Mouse (Mus musculus): ENCODE data around the gene AC161166.1.
"Not testable (repeated sequence)": the region's sequence is repeated elsewhere in the genome, so short reads cannot be mapped to it uniquely, and the experiment has no call there.

Gene AC161166.1

GRCm38 (mm10) chr7:24485481-24485880 lies 26.8 kb downstream of the AC161166.1 start:
- DNase-seq (ENCODE audit: low read depth, low spot score) = no peak

- DNase-seq (ENCODE audit: low read depth, low spot score) = not testable (repeated sequence)
Observed at GRCm38 (mm10) chr7:24483291-24483690, 29.0 kb downstream of the AC161166.1 start.

DNA sequence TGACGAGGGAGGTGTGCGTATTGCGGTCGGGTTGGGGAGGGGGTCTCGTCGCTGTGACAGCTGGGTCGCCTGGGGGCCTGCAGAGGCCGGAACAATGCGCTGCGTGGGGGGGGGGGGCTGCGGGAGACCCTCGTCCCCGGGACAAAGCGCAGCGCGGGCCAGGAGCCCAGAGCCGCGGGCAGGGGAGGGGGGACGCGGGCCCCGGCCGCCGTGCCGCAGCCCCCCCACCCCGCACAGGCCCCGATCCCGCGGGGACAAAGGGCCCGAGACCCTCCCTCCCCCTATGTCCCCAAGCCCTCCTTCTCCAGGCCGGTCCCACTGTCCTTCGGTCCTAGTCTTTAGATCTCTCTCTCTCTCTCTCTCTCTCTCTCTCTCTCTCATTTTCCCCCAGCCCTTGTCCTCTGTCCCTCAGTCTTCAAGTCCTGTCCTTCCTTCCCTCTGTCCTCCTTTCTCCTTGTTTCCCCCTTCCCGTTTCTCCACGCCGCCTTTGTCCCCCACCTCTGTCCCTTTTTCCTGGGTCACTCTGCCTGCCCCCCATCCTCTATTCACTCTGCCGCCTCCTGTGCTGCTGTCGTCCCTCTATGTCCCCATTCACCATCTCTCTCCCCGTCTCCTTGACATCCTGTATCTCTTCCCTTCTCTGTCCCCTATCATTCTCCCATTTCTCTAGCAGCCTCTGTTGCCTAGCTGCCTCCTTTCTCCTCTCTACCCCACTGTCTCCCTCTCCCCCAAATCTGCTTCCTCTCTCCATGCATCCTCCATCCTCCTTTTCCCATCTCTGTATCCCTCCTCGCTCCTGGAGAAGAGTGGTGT lies 29.8 kb downstream of the AC161166.1 start:
- no peak for DNase-seq (ENCODE audit: low read depth, low spot score)

DNA sequence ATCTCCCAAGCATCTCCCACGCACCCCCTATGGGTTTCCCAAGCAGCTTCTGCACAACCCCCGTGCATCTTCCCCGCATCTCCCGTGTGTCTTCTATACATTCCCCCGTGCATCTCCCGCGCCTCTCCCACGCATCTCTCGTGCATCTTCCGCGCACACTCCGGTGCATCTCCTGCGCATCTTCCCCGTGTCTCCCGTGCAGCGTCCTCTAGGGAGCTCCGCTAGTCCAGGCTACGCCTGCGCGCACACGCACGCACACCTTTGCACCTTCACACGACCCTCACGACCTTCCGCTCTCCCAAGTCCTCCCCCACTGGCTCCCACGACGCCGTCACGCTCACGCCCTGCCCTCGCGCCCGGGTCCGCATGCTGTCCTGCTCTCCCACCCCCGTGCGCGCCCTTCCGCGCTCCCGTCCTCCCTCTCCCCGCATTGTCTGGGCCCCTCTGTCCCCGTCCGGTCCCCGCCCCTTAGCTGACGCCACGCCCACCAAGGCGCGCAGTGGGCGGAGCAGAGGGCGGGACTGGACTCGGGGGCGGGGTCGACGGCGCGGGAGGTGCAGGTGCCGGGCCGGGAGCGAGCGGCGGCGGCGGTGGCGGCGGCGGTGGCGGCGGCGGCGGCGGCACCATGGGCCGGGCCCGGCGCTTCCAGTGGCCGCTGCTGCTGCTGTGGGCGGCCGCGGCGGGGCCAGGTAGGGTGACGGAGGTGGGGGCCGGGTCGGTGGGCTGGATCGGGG lies 30.6 kb downstream of the AC161166.1 start, which contains the start of gene Cadm4:
TSS of gene Cadm4 (plus strand) at position 550 of the 734 bp plus-strand sequence.
- peak; percentile 81 for DNase-seq (ENCODE audit: low read depth, low spot score)

DNA sequence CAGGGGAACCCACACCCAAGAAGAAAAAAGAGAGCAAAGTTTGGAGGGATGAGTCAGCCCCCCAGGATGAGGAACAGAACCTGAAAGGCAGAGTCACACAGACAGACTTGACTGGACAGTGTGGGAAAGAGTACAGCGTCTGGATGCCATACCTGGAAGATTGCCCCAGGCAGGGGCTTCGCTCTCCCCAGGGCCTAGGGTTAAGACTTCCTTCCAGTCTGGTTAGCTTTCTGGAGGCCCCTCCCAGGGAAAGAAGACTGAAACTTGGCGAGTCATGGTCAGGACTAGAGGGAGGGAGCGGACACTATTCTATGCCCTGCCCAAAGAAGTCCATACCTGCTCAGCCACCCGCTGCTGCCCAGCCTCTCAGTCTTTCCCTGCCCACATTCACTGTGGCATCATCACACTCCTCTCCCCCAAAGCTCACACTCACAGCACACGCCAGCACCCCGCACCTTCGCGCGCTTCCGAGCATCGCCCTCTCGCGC lies 31.2 kb downstream of the AC161166.1 start:
- no peak for DNase-seq (ENCODE audit: low read depth, low spot score)

DNA sequence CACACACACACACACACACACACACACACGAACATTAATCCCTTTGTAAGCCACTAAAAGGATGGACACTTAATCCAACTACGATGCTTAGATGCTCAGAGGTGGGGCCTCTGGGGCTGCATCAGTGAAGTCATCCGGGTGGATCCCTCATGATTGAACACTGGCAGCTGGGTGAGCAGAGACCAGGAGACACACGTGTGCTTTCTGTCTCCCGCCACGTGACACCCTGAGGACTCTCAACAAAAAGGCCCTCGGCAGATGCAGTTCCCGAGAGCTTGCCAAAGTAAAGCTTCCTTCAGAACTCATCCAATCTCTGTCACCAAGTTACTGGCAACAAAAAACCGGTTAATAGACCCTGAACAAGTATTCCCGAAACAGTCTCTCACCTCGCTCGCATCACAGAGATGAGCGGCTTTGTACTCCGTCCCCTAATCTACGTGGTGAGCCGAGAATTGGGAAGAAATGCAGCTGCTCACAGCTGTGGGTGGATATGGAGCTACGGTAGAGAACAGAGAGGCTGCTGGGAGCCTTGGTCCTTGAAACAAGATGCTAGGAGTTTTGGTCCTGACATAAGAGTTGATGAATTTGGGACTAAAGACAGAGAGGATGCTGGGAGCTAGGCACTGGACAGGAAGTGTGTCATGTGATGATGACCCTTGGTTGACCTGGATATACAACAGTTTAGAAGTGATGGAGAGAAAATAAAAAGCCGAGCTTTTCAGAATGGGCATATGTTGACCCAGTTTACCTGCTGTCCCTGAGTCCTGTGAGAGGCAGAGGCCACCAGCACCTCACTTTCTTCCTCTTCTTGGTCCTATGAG lies 31.9 kb downstream of the AC161166.1 start:
- DNase-seq (ENCODE audit: low read depth, low spot score) = no peak

- no peak for DNase-seq (ENCODE audit: low read depth, low spot score)
Observed at GRCm38 (mm10) chr7:24479685-24480084, 32.6 kb downstream of the AC161166.1 start.

- no peak for DNase-seq (ENCODE audit: low read depth, low spot score)
Observed at GRCm38 (mm10) chr7:24478911-24479310, 33.3 kb downstream of the AC161166.1 start.

DNA sequence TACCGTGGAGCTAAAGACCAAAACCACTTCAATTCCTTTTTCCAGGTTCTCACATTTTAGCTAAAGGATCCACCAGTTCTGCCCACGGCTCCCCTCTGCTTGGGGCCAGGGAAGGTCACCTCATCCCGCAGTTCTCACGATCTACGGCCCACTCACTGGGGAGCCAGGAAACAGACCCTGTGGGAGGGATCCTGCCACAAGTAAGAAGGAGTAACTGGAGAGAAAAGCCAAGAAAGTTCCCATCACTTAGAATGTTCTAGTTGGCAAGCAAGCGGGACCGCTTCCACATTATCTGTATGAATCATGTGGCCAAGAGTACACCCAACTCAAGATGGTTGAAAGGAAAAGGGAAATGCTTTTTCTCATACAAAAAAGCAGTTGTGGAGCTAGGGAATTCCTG lies 35.4 kb downstream of the AC161166.1 start:
- no peak for DNase-seq (ENCODE audit: low read depth, low spot score)

- DNase-seq (ENCODE audit: low read depth, low spot score) = no peak
Observed at GRCm38 (mm10) chr7:24476338-24476737, 35.9 kb downstream of the AC161166.1 start.

DNA sequence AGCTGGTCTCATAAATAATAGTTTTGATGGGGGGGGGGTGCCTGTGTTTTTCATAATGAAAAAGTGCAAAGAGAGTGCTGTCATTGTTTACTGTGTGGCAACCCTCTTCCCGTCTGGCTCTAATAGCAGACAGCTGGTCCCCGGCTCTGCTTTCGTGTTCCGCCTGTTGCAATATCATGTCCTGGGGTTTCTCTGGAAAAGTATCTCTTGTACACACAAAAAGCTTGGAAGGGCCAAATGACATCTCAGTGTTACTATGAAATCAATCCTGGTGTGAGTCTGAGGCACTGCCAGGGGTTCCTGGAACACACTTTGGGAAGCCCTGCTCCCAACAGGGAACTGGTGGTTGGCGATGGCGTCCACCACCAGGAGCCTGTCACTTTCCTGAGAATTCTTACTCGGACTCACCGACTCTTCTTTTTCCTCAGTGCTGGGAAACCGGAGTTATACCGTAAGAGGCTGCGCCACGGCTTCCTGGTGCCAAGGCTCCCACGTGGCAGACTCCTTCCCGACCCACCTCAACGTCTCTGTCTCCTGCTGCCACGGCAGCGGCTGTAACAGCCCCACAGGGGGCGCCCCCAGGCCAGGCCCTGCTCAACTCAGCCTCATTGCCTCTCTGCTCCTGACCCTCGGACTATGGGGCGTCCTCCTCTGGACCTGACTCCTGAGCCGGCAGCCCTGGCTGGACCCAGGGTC lies 37.3 kb downstream of the AC161166.1 start:
- no peak for DNase-seq (ENCODE audit: low read depth, low spot score)

GRCm38 (mm10) chr7:24473913-24474529 lies 38.2 kb downstream of the AC161166.1 start:
- DNase-seq (ENCODE audit: low read depth, low spot score) = peak; percentile 59

- DNase-seq (ENCODE audit: low read depth, low spot score) = peak; percentile 29
Observed at GRCm38 (mm10) chr7:24472937-24473336, 39.3 kb downstream of the AC161166.1 start.

GRCm38 (mm10) chr7:24472442-24472841 lies 39.8 kb downstream of the AC161166.1 start:
- no peak for DNase-seq (ENCODE audit: low read depth, low spot score)

- no peak for DNase-seq (ENCODE audit: low read depth, low spot score)
Observed at GRCm38 (mm10) chr7:24470356-24470755, 41.9 kb downstream of the AC161166.1 start.

DNA sequence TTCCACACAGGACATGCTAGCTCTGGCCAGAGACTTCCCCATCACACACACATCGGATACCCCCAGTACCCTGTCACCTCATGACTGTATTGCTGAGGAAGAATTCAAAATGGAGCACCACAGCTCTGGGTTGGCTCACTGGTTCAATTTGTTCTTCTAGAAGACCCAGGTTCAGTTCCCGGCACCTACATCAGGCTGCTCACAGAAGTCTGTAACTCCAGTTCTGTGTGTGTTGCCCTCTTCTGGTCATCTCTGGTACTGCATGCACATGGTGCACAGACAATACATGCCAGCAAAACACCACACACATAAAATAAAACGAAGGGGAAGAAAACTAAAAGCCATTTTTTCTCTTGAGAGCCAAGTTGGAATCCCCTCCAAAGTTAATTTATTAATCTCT lies 43.1 kb downstream of the AC161166.1 start:
- no peak for DNase-seq (ENCODE audit: low read depth, low spot score)

DNA sequence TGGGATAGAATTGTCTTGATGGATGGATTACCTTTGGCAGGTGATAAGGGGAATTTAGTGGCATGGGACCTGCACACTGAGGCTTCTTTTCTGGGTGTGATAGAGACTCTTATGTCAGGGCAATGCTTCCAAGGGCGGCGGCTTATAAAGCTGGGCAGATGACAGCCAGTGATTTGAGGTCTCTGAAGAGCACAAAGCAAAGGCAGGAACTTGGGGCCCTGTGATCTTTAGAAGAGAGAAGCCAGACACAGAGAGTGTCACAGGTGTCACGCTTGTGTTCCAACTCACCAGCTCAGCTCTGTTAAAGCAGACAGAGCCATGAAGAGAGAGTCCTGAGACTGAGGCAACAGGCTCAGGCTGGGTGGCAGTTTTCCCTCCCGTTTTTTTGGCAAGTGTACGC lies 44.4 kb downstream of the AC161166.1 start:
- no peak for DNase-seq (ENCODE audit: low read depth, low spot score)

GRCm38 (mm10) chr7:24466835-24467234 lies 45.4 kb downstream of the AC161166.1 start:
- DNase-seq (ENCODE audit: low read depth, low spot score) = no peak

DNA sequence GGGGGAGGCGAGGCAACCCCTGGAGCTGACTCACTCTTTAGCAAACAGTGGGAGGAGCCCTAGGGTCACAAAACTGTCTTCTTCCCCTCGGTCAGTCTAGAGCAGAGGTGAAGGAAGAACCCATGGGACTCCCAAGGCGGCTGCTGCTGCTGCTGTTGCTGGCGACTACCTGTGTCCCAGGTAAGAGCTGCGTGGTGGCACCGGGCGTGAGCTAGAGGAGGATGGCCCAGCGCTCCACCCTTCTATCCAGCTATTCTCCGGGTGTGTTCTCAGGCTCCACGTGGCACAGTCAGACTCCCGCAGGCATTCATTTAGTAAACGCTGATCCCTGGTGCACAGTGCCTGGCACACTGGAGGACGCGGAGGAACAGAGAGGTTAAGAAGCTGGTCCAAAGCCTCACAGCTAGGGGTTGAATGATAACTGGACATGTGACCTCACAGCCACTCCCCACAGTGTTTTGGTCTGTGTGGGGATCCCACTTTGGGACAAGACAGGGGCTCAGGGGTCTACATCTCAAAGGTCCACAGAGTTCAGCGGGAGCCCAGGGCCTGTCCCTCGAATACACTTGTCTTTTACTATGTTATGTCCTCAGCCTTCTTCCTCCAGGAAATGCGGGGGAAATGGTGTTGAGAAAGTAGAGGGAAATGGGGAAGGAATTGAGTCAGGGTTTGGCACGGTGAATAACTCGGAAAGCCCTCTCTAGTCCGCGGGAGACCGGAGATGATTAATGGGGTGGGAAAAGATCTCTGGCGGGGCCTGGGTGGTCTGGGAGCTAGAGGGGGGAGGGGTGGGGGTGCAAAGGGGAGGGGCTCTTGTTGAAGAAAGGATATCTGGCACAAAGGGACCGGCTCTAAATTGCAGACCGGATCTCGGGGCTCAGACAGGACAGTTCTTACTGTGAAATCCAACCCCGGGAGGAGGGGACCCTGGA lies 49.6 kb downstream of the AC161166.1 start, which contains the start of gene Plaur:
TSS of gene Plaur (plus strand) at position 97 of the 932 bp plus-strand sequence.
- peak; percentile 65 for DNase-seq (ENCODE audit: low read depth, low spot score)
